Mouse (Mus musculus) neural tube, postnatal 0 days (tissue): Measurements from ENCODE around the gene Gm21900. TPM values are rescaled to one million over a fixed set of nuclear protein-coding genes. Genes with fewer than 3 reads are reported as not detected.

Experiments
- polyA plus RNA-seq: library from polyadenylated mRNA; unstranded; fragments of >200 nt; fragmentation: Nextera tagmentation; extraction: Ambion mirVana; gene quantifications from 2 replicates; pipeline ENCODE4 v1.2.1, GENCODE M21; 2015

Gene Gm21900
- not detected in 2 replicates for polyA plus RNA-seq

DNA sequence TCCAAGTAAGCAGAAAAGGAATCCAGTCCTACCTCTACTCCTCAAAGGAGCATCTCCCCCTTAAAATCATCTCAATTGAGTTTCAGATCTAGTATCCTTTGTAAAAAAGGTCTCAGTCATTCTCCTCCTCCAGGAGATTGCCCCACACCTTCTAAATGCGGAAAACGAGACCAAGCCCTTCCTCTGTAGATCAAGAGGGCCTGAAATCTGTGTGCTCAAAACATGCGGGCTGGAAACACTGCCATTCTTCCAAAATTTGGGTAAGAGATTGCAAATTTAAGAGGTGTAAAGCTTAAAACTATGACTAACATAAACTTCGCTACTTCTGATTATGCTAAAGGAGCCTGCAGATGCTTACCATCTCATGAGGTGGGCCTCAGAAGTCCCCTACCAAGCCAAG, at the start of gene Gm21900:
TSS of gene Gm21900 (plus strand) at position 301 of the 400 bp plus-strand sequence.

Other genes with a start within 250 kb of the Gm21900 start
- not detected in 2 replicates for gene Gm28510, start 203.6 kb upstream of the Gm21900 start, polyA plus RNA-seq
- gene Gm20737, start 80.3 kb upstream of the Gm21900 start, polyA plus RNA-seq: not detected in 2 replicates
- gene Gm21775, start 62.9 kb upstream of the Gm21900 start, polyA plus RNA-seq: not detected in 2 replicates
- gene Gm20777, start 136.1 kb downstream of the Gm21900 start, polyA plus RNA-seq: not detected in 2 replicates